Mouse (Mus musculus) midbrain, embryonic 11.5 days (tissue): ENCODE data around the gene Gm45837. TPM values are rescaled to one million over a fixed set of nuclear protein-coding genes. Genes with fewer than 3 reads are reported as not detected.

Source experiments
- ATAC-seq: fragments of 200-750 bp; cut with Nextera tagmentation; 2 replicates; pipeline ENCODE4 v1.8.0; 2017; ENCODE audit warnings: moderate TSS enrichment, moderate library complexity; ENCODE audit not compliant: low FRiP score
- DNase-seq: peaks from one replicate; pipeline ENCODE4 v3.0.0; 2015; ENCODE audit warnings: low spot score; ENCODE audit errors: missing footprints
- H3K27ac ChIP-seq: fragments of 300-500 bp; sonication (generic); 2 replicates; pipeline ENCODE4 v1.5.1; 2014; ENCODE audit warnings: low read depth, low read length
- H3K27me3 ChIP-seq: fragments of 300-500 bp; sonication (generic); 2 replicates; pipeline ENCODE4 v1.6.1; 2014; ENCODE audit warnings: mild to moderate bottlenecking, low read length, moderate library complexity, mixed read lengths; ENCODE audit not compliant: control insufficient read depth, insufficient read depth
- H3K36me3 ChIP-seq: fragments of 300-500 bp; sonication (generic); 2 replicates; pipeline ENCODE4 v1.6.1; 2014; ENCODE audit warnings: mild to moderate bottlenecking, low read length, moderate library complexity, mixed read lengths; ENCODE audit not compliant: control insufficient read depth, insufficient read depth
- H3K4me1 ChIP-seq: fragments of 300-500 bp; sonication (generic); 2 replicates; pipeline ENCODE4 v1.6.1; 2014; ENCODE audit warnings: low read length; ENCODE audit not compliant: control insufficient read depth, insufficient read depth
- H3K4me2 ChIP-seq: fragments of 300-500 bp; sonication (generic); 2 replicates; pipeline ENCODE4 v1.6.1; 2014; ENCODE audit warnings: mild to moderate bottlenecking, moderate library complexity
- H3K4me3 ChIP-seq: fragments of 300-500 bp; sonication (generic); 2 replicates; pipeline ENCODE4 v1.5.1; 2014; ENCODE audit warnings: low read depth, low read length
- H3K9ac ChIP-seq: fragments of 300-500 bp; sonication (generic); 2 replicates; pipeline ENCODE4 v1.6.1; 2014; ENCODE audit warnings: low read length
- H3K9me3 ChIP-seq: fragments of 300-500 bp; sonication (generic); 2 replicates; pipeline ENCODE4 v1.6.1; 2016; ENCODE audit warnings: low read length; ENCODE audit not compliant: control insufficient read depth
- WGBS: fragments of 180-500 bp; shearing (Covaris S2); extraction: QIAGEN DNeasy Blood & Tissue Kit; methylation state at CpG from one replicate; pipeline ENCODE4 v1.1.7; 2014; 5-methylcytosine and 5-hydroxymethylcytosine counted together
- polyA plus RNA-seq: library from polyadenylated mRNA; unstranded; fragments of >200 nt; fragmentation: Nextera tagmentation; extraction: Ambion mirVana; gene quantifications from 2 replicates; pipeline ENCODE4 v1.2.1, GENCODE M21; 2014

The Gm45837 gene
- polyA plus RNA-seq, 1 experiment from 2014 or later: not detected

DNA sequence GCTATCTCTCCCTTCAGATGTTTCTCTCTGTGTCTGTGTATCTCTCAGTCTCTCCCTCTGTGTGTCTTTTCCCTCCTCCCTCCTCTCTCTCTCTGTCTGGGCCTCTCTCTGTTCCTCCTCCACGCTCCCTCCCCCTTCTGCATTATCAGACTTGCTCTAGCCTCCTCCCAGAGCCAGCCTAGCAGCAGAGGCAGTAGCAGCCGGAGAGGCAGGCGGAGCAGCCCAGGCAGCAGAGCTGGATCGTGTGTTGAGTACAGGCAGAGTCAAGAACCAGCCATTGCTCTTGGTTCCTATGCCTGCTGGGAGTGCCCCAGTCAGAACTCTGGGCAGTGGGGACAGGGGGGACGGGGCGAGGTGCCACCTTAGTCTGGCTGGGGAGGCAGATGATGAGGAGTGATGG, 10.8 kb downstream of the Gm45837 start, which contains the start of gene Pde2a:
Pde2a (plus strand) TSS at position 163 of the 400 bp plus-strand sequence.
- Histone ChIP-seq H3K36me3 (no peaks in the 10 kb centered on the region), H3K27ac (no peak within 1 kb of the TSS), H3K9me3 (no peaks in the 10 kb centered on the region), H3K4me3 (no peak within 1 kb of the TSS), H3K4me2 (peak within 1 kb of the TSS; percentile 30), H3K9ac (no peak within 1 kb of the TSS), H3K27me3 (peaks cover 6% of the 10 kb centered on the region), H3K4me1 (peaks cover 5% of the 10 kb centered on the region; the same call in 1 of the 2 replicates)
- ATAC-seq (peak; percentile 62; the same call in 1 of the 2 replicates), DNase-seq (no peak)
- WGBS: 12% methylated on average over 6 of the region's 6 CpGs

DNA sequence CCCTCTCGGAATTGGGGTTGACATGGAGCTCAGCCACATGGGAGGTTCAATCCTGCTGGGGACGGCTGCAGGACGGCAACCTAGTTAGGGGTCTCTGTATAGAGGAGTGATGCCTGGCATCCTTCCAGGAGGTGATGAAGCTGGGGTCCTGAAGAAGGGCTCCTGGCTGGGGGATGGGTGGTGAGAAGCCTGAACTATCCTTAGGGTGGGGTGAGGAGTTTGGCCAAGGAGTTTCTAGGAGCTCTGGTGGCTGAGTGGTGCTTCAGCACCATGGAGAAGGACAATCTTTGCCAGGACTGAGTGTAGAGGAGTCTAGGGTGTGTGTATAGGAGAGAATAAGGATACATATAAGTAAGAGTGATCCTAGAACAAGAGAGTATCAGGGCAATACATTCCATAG, 11.4 kb downstream of the Gm45837 start:
- H3K4me1 ChIP-seq: peaks cover 9% of the 10 kb centered on the region; the same call in 1 of the 2 replicates
- peak overlapping the region; percentile 30; the same call in 1 of the 2 replicates for H3K4me2 ChIP-seq
- H3K27me3 ChIP-seq: peaks cover 6% of the 10 kb centered on the region
- no peak overlapping the region for H3K9ac ChIP-seq
- DNase-seq (peak; percentile 89), ATAC-seq (no peak)
- no peaks in the 10 kb centered on the region for H3K36me3 ChIP-seq
- 21% methylated on average over 3 of the region's 3 CpGs for WGBS
- no peaks in the 10 kb centered on the region for H3K9me3 ChIP-seq
- H3K4me3 ChIP-seq: no peak overlapping the region
- H3K27ac ChIP-seq: no peak overlapping the region

DNA sequence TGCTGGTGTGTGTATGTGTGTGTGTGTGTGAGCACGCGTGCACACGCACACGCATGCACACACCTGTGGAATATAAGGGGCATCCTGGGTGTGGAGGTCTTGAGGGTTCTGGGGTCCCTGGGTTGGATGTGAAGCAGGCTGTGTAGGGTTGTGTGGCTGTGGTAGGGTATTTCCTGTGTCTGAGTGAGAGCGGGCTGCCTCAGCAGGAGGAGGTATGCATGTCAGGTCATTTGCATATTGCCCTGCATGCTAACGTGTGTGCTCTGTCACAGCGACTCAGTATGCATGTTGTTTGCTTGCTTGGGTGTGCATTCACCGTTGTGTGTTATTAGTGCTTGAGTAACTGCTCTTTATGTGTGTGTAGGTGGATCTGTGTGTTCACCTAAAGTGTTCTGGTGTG, 12.0 kb downstream of the Gm45837 start:
- no peak overlapping the region for H3K4me3 ChIP-seq
- no peaks in the 10 kb centered on the region for H3K36me3 ChIP-seq
- peaks cover 6% of the 10 kb centered on the region for H3K27me3 ChIP-seq
- no peak for ATAC-seq
- H3K4me1 ChIP-seq: peaks cover 10% of the 10 kb centered on the region; the same call in 1 of the 2 replicates
- H3K9me3 ChIP-seq: no peaks in the 10 kb centered on the region
- WGBS: 84% methylated on average over 8 of the region's 8 CpGs
- no peak for DNase-seq
- H3K9ac ChIP-seq: no peak overlapping the region
- H3K4me2 ChIP-seq: no peak overlapping the region
- no peak overlapping the region for H3K27ac ChIP-seq

DNA sequence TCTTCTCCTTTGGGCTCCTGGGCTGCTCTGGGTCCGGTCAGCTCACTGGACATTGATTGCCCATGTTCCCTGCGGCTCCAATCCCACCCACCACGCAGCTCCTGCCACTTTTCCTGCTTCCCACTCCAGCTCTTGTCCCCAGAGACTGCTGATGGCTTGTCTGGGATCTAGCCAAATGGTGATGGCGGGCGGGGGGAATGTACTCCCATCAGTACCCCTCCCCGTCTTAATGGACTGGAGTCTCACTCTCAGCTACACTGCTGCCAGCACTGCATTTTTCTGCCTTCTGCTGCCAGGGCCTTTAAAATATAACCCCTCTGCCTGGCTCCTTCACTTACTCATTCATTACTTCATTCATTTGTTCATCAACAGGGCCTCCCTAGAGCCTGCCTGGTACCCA, 13.3 kb downstream of the Gm45837 start:
- no peak overlapping the region for H3K9ac ChIP-seq
- no peak overlapping the region for H3K4me2 ChIP-seq
- H3K27me3 ChIP-seq: peaks cover 2% of the 10 kb centered on the region
- no peaks in the 10 kb centered on the region for H3K9me3 ChIP-seq
- no peak for ATAC-seq
- no peak overlapping the region for H3K27ac ChIP-seq
- DNase-seq: no peak
- no peak overlapping the region for H3K4me3 ChIP-seq
- H3K4me1 ChIP-seq: peaks cover 10% of the 10 kb centered on the region; the same call in 1 of the 2 replicates
- 78% methylated on average over 6 of the region's 6 CpGs for WGBS
- H3K36me3 ChIP-seq: no peaks in the 10 kb centered on the region

GRCm38 (mm10) chr7:101426692-101427091, 16.0 kb downstream of the Gm45837 start:
- DNase-seq: no peak
- 78% methylated on average over 8 of the region's 8 CpGs for WGBS

DNA sequence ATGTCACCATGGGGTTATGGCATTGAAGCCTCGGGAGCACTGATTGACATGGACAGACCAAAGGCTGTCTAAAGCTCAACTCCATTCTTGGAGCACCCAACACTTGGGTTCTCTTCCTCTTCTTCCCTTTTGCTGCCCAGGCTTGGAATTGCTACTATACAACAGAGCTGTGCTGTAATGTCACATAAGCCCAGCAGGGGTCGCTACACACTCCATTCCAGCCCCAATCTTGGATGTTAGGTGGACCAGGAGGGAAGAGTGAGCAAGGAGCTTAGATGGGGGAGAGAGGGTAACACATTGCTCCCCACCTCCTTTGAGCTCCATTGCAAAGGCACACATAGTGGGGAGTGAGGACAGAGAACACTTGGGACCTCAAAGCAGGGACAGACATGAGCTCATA, 17.1 kb downstream of the Gm45837 start:
- DNase-seq: peak; percentile 92
- ATAC-seq: no peak
- 21% methylated on average over 2 of the region's 2 CpGs for WGBS

More at GRCm38 (mm10) chr7:101426692-101427091, 16.0 kb downstream of the Gm45837 start:
- ATAC-seq: peak; percentile 26; the same call in 1 of the 2 replicates
- Histone ChIP-seq H3K4me2 (no peak overlapping the region), H3K27me3 (no peaks in the 10 kb centered on the region), H3K27ac (no peak overlapping the region), H3K4me1 (peaks cover 5% of the 10 kb centered on the region; the same call in 1 of the 2 replicates), H3K9ac (no peak overlapping the region), H3K36me3 (no peaks in the 10 kb centered on the region), H3K4me3 (no peak overlapping the region), H3K9me3 (no peaks in the 10 kb centered on the region)

DNA sequence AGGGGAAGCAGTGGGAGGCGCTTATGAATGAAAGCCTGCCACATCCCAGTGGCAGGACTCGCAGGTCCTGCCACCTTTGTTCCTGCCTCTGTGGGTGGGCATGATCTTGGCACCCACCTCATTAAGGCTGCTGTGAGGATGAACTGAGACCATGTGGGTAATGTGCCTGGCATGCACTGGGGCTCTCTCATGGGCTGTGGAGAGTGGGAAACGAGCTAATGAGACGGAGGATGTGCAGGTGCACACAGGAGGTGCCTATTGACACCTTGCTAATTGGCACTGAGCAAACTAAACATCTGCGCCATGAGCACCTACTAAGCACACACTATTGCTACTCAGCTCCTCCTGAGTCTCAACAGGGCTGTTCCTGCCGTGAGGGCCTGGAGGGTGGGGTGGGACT, 24.4 kb downstream of the Gm45837 start:
- no peak for ATAC-seq
- 69% methylated on average over 6 of the region's 6 CpGs for WGBS

More for the DNA sequence above, 17.1 kb downstream of the Gm45837 start:
- no peaks in the 10 kb centered on the region for H3K9me3 ChIP-seq
- no peak overlapping the region for H3K4me3 ChIP-seq
- H3K27ac ChIP-seq: no peak overlapping the region
- H3K9ac ChIP-seq: no peak overlapping the region
- H3K27me3 ChIP-seq: no peaks in the 10 kb centered on the region
- H3K36me3 ChIP-seq: no peaks in the 10 kb centered on the region
- no peak overlapping the region for H3K4me2 ChIP-seq
- H3K4me1 ChIP-seq: peaks cover 5% of the 10 kb centered on the region; the same call in 1 of the 2 replicates

DNA sequence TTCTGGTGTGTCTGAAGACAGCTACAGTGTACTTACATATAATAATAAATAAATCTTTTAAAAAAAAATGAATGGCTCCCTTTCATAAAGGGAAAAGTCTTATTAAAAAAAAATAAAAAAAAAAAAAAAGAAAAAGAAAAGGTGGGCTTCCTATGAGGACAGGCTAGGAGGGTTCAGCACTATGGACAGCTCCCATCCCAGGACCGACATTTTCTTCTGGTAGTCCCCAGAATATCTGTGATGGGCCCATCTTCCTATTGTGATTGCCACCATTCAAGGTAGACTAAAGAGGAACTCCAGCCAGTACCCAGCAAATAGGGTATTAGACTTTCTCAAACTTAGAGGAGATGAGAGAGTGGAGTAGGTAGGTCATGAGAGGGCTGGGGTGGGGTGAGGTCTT, 27.2 kb downstream of the Gm45837 start:
- 15% methylated on average over 1 of the region's 1 CpGs for WGBS
- no peak overlapping the region for H3K4me2 ChIP-seq

More for the DNA sequence above, 24.4 kb downstream of the Gm45837 start:
- Histone ChIP-seq H3K27me3 (no peaks in the 10 kb centered on the region), H3K9ac (no peak overlapping the region), H3K27ac (no peak overlapping the region), H3K4me1 (no peaks in the 10 kb centered on the region; the same call in 1 of the 2 replicates), H3K9me3 (no peaks in the 10 kb centered on the region), H3K4me2 (no peak overlapping the region), H3K4me3 (no peak overlapping the region), H3K36me3 (no peaks in the 10 kb centered on the region)
- no peak for DNase-seq

GRCm38 (mm10) chr7:101443093-101443492, 32.4 kb downstream of the Gm45837 start:
- H3K4me2 ChIP-seq: no peak overlapping the region
- no peak overlapping the region for H3K27ac ChIP-seq
- no peaks in the 10 kb centered on the region for H3K9me3 ChIP-seq
- ATAC-seq (no peak), DNase-seq (no peak)
- H3K27me3 ChIP-seq: no peaks in the 10 kb centered on the region
- H3K9ac ChIP-seq: no peak overlapping the region
- no peaks in the 10 kb centered on the region for H3K36me3 ChIP-seq
- no peak overlapping the region for H3K4me3 ChIP-seq
- no peaks in the 10 kb centered on the region for H3K4me1 ChIP-seq
- WGBS: 64% methylated on average over 10 of the region's 10 CpGs

More for the DNA sequence above, 27.2 kb downstream of the Gm45837 start:
- Histone ChIP-seq H3K36me3 (no peaks in the 10 kb centered on the region), H3K9me3 (no peaks in the 10 kb centered on the region), H3K27me3 (no peaks in the 10 kb centered on the region), H3K27ac (no peak overlapping the region), H3K4me3 (no peak overlapping the region), H3K9ac (no peak overlapping the region), H3K4me1 (no peaks in the 10 kb centered on the region)
- ATAC-seq: no peak
- DNase-seq: no peak
